Mouse (Mus musculus) 3134 (cell line): ENCODE data around the gene Cxcl17.
"Not testable (repeated sequence)": the region's sequence is repeated elsewhere in the genome, so short reads cannot be mapped to it uniquely, and the experiment has no call there.

Source experiments
- DNase-seq: peaks from one replicate; pipeline ENCODE4 v3.0.0-alpha.2; 2011; ENCODE audit warnings: low spot score; ENCODE audit not compliant: insufficient read length; ENCODE audit errors: extremely low read depth

The Cxcl17 gene

DNA sequence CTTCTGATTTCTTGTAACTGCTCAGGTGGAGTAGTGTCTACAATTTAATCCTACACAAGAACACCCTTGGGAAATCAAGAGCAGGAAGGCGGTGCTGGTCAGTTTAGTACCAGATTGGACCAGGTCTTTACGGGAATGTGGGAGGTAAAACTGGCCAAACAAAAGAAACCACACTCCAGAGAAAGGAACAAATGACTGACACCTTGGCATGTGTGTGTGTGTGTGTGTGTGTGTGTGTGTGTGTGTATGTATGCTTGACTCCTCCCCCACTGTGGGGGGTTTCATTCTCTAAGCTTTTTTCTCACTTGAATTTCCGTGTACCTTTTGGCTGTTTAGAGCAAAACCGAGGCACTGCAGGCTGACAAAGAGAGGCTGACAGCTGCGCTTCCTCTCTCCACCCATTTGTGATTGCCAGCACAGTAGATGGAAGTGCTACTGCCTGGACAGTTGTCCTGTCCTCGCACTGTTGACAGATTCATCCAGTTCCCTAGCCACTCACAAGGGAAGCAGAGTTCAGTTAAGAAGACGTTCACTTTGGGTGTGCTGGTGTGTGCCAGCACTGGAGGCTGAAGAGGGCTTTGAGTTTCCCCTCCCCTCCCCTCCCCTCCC, at the start of gene Cxcl17:
Gene Cxcl17, minus strand, starts transcription at position 54 of the 609 bp plus-strand sequence.
- no peak for DNase-seq

GRCm38 (mm10) chr7:25462033-25462337, 49.3 kb upstream of the Cxcl17 start:
- not testable (repeated sequence) for DNase-seq

GRCm38 (mm10) chr7:25461336-25462032, 48.8 kb upstream of the Cxcl17 start:
- not testable (repeated sequence) for DNase-seq

GRCm38 (mm10) chr7:25452103-25452502, 39.4 kb upstream of the Cxcl17 start:
- no peak for DNase-seq

- DNase-seq: no peak
These were observed 37.5 kb upstream of the Cxcl17 start for GRCm38 (mm10) chr7:25449913-25450890.

- DNase-seq: no peak
These were observed 28.1 kb upstream of the Cxcl17 start for GRCm38 (mm10) chr7:25440816-25441153.

- DNase-seq: no peak
These were observed 27.5 kb upstream of the Cxcl17 start for GRCm38 (mm10) chr7:25439978-25440815.

DNA sequence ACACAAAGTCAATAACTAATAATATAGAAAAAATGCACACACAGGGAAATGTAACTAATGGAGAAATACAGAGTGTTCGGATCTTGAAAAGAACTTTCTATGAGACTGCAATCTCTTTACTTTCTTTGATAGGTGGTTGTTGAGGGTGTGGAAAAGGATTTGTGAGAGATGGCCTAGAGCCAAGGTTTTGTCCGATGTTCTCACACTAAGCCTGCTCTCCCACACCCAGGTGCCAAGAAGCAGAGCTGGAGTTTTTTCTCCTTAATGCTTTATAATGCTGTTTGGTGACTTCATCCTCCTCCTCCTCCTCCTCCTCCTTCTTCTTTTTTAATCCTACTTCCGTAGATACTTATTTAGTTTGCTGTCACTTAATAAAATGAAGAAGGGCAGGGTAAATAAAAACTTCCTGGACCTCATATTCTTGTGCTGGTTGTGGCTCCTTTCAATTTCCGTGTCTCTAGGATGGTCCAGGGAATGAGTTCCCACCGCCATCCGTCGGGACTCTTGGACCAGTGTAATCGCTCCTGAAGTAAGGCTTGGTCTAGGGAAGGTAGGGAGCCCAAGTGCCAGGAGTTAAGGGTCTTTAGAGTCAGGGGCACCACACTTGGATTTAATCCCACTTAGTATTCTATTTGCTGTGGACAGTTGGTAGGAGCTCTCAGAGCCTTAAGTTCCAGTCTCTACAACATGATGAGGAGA, 26.6 kb upstream of the Cxcl17 start:
- no peak for DNase-seq

DNA sequence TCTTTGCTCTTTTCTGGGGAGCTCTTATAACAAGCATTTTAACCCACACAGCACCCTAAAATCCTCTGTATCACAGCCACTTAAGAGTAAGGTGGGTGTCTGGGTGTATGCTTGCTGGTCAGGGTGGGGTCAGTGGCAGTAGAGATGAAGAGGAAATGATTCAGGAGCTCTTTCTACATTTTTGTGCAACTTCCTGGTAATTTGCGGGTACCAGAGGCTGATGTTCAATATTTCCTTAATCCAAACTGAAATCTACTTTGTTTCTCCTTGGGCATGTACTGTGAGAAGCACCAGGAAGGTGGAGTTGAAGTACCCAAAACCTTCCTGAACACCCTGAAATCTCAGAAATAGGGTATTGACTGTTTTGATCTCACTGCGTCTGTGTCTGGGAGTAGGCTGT, 24.0 kb upstream of the Cxcl17 start:
- no peak for DNase-seq

DNA sequence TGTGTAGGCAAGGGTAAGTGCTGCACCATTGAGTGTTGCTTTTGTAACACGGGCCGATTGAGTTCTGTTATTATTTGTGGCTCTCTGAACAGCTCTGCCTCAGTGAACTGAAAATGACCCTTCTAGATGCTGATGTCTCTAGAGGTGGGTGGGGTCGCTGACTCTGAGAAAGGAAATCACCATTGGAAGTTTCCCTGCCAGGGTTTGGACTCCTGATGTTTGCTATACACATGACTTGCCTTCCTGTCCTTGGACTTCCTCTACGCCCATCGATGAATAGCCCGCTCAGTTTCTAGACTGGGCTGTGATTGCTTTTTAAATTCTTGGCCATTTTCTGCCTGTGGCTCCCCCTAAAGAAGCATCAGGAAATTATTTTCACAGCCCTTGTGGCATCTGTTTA, 23.5 kb upstream of the Cxcl17 start:
- DNase-seq: no peak

DNA sequence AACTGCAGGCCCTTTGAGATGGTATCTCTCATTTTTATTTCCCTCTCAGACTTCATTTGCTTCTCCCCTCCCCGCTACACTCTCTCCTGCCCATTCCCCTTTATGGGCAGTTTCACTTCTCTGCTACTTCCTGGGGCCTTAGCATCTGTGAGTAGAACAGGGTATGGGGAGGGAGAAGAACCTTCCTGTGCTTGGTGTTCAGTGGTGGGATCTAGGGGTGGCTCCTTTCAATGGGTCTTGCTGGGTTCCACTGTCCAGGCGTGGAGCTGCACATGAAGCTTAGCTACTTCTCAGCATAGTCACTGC, 22.8 kb upstream of the Cxcl17 start:
- DNase-seq: no peak

GRCm38 (mm10) chr7:25434654-25435545, 22.2 kb upstream of the Cxcl17 start:
- DNase-seq: no peak

- no peak for DNase-seq
These were observed 21.3 kb upstream of the Cxcl17 start for GRCm38 (mm10) chr7:25433781-25434560.

GRCm38 (mm10) chr7:25433007-25433541, 20.4 kb upstream of the Cxcl17 start:
- no peak for DNase-seq

GRCm38 (mm10) chr7:25432381-25432780, 19.7 kb upstream of the Cxcl17 start:
- no peak for DNase-seq

DNA sequence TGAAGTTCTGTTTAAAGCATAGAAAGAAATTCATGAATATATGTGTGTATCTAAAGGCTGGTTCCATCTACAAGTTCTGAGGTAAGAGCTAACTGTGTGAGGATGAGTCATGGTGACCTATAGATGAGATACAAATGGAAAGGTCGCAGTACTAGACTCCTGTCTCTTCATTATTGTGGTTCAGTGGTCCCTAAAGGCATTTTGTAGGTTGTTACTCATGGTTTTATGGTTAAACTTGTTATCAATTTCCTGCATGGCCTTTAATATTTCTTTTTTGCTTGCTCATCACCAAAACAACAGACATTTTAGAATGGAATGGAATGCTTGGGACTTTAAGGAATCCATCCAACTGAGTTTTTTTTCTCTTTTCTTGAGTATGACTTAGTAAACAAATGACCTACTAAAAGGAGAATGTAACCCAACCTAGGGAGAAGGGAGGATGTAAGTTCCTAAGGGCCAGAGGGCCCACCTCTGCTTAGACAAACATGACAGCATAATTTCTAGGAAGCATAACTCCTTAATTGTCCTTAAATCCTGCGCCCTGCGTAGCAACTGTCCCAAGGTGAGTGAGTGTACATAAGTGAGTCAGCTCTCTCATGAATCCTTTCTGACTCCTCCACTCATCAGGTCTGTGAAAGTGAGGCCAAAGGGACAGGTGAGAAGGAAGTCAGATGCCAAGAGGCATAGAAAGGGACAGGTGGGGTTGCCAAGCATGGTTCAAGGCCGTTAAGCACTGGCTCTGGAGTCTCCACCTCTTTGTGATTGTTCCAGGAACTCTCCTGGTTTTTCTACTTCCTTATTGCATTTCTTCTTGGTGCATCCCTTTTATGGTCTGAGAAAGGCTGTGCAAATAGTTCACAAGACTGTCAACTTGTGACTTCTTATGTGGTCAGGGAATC, 17.4 kb upstream of the Cxcl17 start:
- no peak for DNase-seq

DNA sequence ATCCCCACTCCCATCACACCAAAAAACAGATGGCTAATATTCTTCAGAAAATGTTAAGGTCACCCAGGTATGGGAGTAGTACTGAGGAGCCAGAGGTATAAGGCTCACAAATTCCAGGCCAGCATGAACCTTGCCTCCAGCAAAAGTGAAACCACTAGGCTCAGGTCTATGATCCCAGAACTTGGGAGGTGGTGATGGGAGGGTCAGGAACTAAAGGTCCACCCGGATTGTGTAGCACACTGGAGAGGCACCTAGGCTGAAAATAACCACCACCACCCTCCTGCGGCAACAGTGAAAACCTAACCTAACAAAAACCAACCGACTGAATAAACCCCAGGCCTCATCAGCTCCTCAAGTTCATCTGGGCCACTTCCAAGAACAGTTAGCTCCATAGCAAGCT, 15.6 kb upstream of the Cxcl17 start:
- no peak for DNase-seq
